Mouse (Mus musculus) brain, embryonic 14.5 days (tissue): ENCODE results near the gene Trp73.

ENCODE experiments used
- CTCF ChIP-seq: fragments of 200-500 bp; IDR thresholded peaks from 2 replicates; pipeline ENCODE4 v1.5.1; 2012; ENCODE audit warnings: inconsistent platforms, mild to moderate bottlenecking, moderate library complexity, borderline replicate concordance; ENCODE audit not compliant: insufficient read depth, insufficient read length; ENCODE audit errors: extremely low read depth
- POLR2A ChIP-seq: fragments of 200-500 bp; IDR thresholded peaks from 2 replicates; pipeline ENCODE4 v1.6.1; 2012; ENCODE audit warnings: mild to moderate bottlenecking, inconsistent platforms, borderline replicate concordance; ENCODE audit not compliant: poor library complexity, insufficient read depth, insufficient read length, severe bottlenecking; ENCODE audit errors: extremely low read depth

GRCm38 (mm10) chr4:154157970-154158662, 18.1 kb upstream of the Trp73 start:
- TF ChIP-seq CTCF (no peak), POLR2A (no peak)
